ENCODE assay signal across 9 mouse cellular contexts in the genomic region with DNA sequence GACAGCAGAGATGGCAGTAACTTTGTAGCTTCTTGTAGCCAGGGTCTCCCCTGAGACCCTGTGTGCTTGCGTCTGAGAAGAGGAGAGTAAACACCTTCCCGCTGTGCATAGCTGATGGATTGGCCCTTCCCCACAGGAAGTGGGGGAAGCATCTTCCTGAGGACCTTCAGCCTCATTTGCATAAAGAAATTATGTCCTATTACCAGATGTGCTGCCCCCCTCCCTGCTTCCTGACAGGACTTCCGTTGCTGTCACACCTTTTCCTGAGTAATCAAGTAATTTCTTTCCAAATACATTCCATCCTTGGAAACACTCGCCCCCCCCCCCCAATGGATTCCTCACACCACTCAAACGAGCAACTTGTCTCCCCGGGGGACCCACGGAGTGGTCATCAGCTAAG.
A peak's percentile ranks its signal among the peaks of the same experiment; 100 is the strongest.
DNase-seq lines count a peak whose midpoint lies in the region; ATAC-seq and TF ChIP-seq lines count a peak whose summit lies in the region.
"Had no signal": no experiment of that assay in that cellular context is flagged by ENCODE, and none has a peak within 500 bp of the region (broad histone marks: within the 10 kb centered on the region; RNA-seq: fewer than 3 reads in every experiment).

No protein-coding gene starts in this region.

- H3K4me1 ChIP-seq in megakaryocyte, embryonic 14.5 days = peaks cover 88% of the 10 kb centered on the region
- H3K4me1 ChIP-seq in embryonic facial prominence, embryonic 10.5 days = peaks cover 36% of the 10 kb centered on the region
- H3K4me1 ChIP-seq in stomach, embryonic 14.5 days (ENCODE audit: control insufficient read depth, insufficient read depth, low read length) = peaks cover 3% of the 10 kb centered on the region; the same call in 1 of the 2 replicates

- H3K9me3 ChIP-seq in megakaryocyte, embryonic 14.5 days = no peaks in the 10 kb centered on the region
- no peaks in the 10 kb centered on the region for H3K9me3 ChIP-seq in embryonic facial prominence, embryonic 10.5 days
- H3K9me3 ChIP-seq in stomach, embryonic 14.5 days (ENCODE audit: control insufficient read depth, low read depth, low read length) = no peaks in the 10 kb centered on the region

- DNase-seq in embryonic facial prominence, embryonic 10.5 days (ENCODE audit: low spot score) = no peak
- peak; percentile 36 for DNase-seq in kidney, adult 9 months
- no peak for DNase-seq in layer of hippocampus, postnatal 14 days (ENCODE audit: low spot score in 2 of 2)
- no peak for DNase-seq in layer of hippocampus, adult 2 months (ENCODE audit: low spot score in 2 of 2)
- DNase-seq: gastrocnemius, postnatal 25 days; right cerebral cortex, postnatal 4 days had no signal

- no peaks in the 10 kb centered on the region for H3K36me3 ChIP-seq in megakaryocyte, embryonic 14.5 days (replicated peaks; ENCODE audit: low read length)
- no peaks in the 10 kb centered on the region for H3K36me3 ChIP-seq in embryonic facial prominence, embryonic 10.5 days (replicated peaks)
- no peaks in the 10 kb centered on the region for H3K36me3 ChIP-seq in stomach, embryonic 14.5 days (ENCODE audit: control insufficient read depth, insufficient read depth, low read length)

- WGBS in embryonic facial prominence, embryonic 10.5 days = 12% methylated on average over 7 of the region's 7 CpGs
- WGBS in stomach, embryonic 14.5 days = 12% methylated on average over 7 of the region's 7 CpGs

- peak overlapping the region; percentile 70; the same call in 1 of the 2 replicates for H3K27ac ChIP-seq in embryonic facial prominence, embryonic 10.5 days (replicated peaks)
- peak overlapping the region; percentile 55; the same call in 1 of the 2 replicates for H3K27ac ChIP-seq in stomach, embryonic 14.5 days (ENCODE audit: low read length)
- no peak overlapping the region for H3K27ac ChIP-seq in layer of hippocampus, adult 2 months

- H3K27me3 ChIP-seq in megakaryocyte, embryonic 14.5 days (replicated peaks) = no peaks in the 10 kb centered on the region
- H3K27me3 ChIP-seq in embryonic facial prominence, embryonic 10.5 days (replicated peaks; ENCODE audit: low read depth, poor library complexity, severe bottlenecking) = no peaks in the 10 kb centered on the region
- no peaks in the 10 kb centered on the region for H3K27me3 ChIP-seq in stomach, embryonic 14.5 days (ENCODE audit: control insufficient read depth, insufficient read depth, low read length)

- no peak for ATAC-seq in megakaryocyte, adult 5-6 weeks (ENCODE audit: poor library complexity, severe bottlenecking)
- no peak for ATAC-seq in stomach, embryonic 14.5 days (ENCODE audit: insufficient number of reproducible peaks, insufficient read depth, low FRiP score, low read depth)

- no peak for TF ChIP-seq CTCF in layer of hippocampus, adult 2 months (conservative IDR thresholded peaks at IDR 0.05)

- no peak overlapping the region for H3K4me2 ChIP-seq in stomach, embryonic 14.5 days (replicated peaks; ENCODE audit: low read depth, low read length)

- no peak overlapping the region for H3K9ac ChIP-seq in stomach, embryonic 14.5 days (replicated peaks; ENCODE audit: low read depth, low read length)

- H3K4me3 ChIP-seq in megakaryocyte, embryonic 14.5 days (replicated peaks) = peak overlapping the region; percentile 76
- peak overlapping the region; percentile 21 for H3K4me3 ChIP-seq in embryonic facial prominence, embryonic 10.5 days
- H3K4me3 ChIP-seq in stomach, embryonic 14.5 days (ENCODE audit: low read depth, low read length) = no peak overlapping the region
- H3K4me3 ChIP-seq in layer of hippocampus, adult 2 months = no peak overlapping the region

Comparison
In these comparisons a context has a peak if more than half of its experiments do, and no peak if none do; other contexts are left out.
1. H3K4me3 ChIP-seq: peak in megakaryocyte, embryonic 14.5 days (single experiment) and embryonic facial prominence, embryonic 10.5 days (single experiment); none in stomach, embryonic 14.5 days (single experiment) and layer of hippocampus, adult 2 months (single experiment).